Mouse (Mus musculus) CD4-positive, CD25-positive, alpha-beta regulatory T cell, adult 9 weeks (primary cell): ENCODE data around the gene Serpina16. TPM values are rescaled to one million over a fixed set of nuclear protein-coding genes. Genes with fewer than 3 reads are reported as not detected.

Source experiments
- polyA plus RNA-seq: library from polyadenylated mRNA; unstranded; fragments of 100-300 nt; shearing (Covaris generic); gene quantifications from one replicate; pipeline ENCODE4 v1.2.1, GENCODE M21; 2017

Gene Serpina16
- not detected for polyA plus RNA-seq

GRCm38 (mm10) chr12:103676039-103676438, at the start of gene Serpina16:
Gene Serpina16 (minus strand): TSS chr12:103676139.

DNA sequence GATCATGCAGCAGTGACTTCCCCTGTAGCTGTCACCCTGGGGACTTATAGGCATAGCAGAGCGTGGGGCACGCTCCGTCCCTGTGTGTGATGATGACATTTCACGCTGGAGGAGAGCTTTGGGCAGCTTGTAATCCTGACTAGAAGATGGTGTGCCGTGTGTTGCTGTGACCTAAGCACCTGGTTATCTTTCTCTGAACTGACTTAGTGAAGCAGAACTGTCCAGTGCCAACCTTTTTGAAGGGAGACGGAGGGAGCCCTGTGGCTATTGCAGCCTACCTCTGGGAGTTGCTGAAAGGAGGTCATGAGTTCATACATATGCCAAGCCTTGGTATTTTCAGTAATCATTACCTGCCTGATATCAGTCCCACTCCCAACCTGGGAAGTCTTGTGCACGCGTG, 19.5 kb upstream of the Serpina16 start, which contains the start of gene Serpina1f:
Gene Serpina1f, minus strand, starts transcription at position 101 of the 400 bp plus-strand sequence.

DNA sequence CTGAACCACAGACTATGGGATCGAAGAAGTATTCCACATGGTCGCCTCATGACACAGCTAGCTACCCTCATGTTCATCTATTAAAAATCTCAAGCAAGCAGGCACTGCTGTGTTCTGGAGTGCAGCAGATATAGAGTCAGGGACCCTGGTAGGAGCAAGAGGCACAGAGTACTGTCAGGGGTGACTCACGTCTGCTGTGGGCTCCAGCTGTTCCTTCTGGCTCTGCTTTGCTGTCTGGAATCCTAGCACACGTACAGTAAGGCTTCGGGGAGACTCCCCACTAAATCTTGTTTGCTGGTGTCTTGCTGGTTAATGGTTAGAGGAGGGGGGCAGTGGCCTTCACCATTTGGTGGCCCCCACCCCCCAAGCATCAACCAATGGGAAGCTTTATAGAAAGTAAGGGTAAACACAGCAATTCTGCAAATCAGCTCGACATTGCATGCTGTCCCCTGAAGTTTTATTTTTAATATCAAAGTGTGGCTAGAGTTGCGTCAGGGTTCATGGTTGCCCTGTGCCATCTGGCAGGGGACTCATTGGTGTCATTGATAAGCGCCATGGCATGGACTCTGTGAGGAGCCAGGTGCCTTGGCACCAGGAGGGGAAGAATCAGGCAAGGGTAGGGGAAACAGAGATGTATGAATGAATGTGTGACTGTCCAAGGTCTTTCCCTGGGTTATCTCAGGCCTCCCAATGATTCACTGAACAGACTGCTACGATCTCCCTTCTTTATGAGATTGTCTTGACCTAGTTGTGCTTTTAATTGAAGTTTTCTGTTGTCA, 18.9 kb downstream of the Serpina16 start, which contains the start of gene Serpina6:
Gene Serpina6, minus strand, starts transcription at position 365 of the 779 bp plus-strand sequence.

GRCm38 (mm10) chr12:103631203-103631612, 44.7 kb downstream of the Serpina16 start, which contains the start of gene Serpina10:
Gene Serpina10 (minus strand): TSS chr12:103631444.

Other genes with a start within 250 kb of the Serpina16 start
- gene Ifi27, start 241.9 kb downstream of the Serpina16 start, polyA plus RNA-seq, result 407 TPM
- gene Ifi27l2a, start 232.5 kb downstream of the Serpina16 start, polyA plus RNA-seq, result 1,924 TPM
- gene Ifi27l2b, start 218.9 kb downstream of the Serpina16 start, polyA plus RNA-seq, result not detected
- not detected for gene Ppp4r4, start 143.9 kb downstream of the Serpina16 start, polyA plus RNA-seq
- gene Serpina10, start 44.7 kb downstream of the Serpina16 start, polyA plus RNA-seq, result not detected
- gene Serpina6, start 18.9 kb downstream of the Serpina16 start, polyA plus RNA-seq, result not detected
- not detected for gene Serpina1f, start 19.4 kb upstream of the Serpina16 start, polyA plus RNA-seq
- gene Serpina1d, start 97.5 kb upstream of the Serpina16 start, polyA plus RNA-seq, result not detected
- gene Serpina1b, start 154.2 kb upstream of the Serpina16 start, polyA plus RNA-seq, result not detected
- not detected for gene Serpina1a, start 187.4 kb upstream of the Serpina16 start, polyA plus RNA-seq
- not detected for gene Serpina1c, start 228.7 kb upstream of the Serpina16 start, polyA plus RNA-seq